Mouse (Mus musculus) cerebellum, adult 2 months (tissue): Measurements from ENCODE around the gene Zfhx2. TPM values are rescaled to one million over a fixed set of nuclear protein-coding genes. Genes with fewer than 3 reads are reported as not detected.

Source experiments
- DNase-seq, 2 experiments: peaks; one replicate each; pipeline ENCODE4 v3.0.0; 2021
- H3K27ac ChIP-seq: fragments of 200-500 bp; 2 replicates; pipeline ENCODE4 v1.5.1; 2012; ENCODE audit warnings: low read length, control low read depth, inconsistent platforms; ENCODE audit not compliant: insufficient read depth
- H3K27me3 ChIP-seq: fragments of 200-500 bp; 2 replicates; pipeline ENCODE4 v1.6.1; 2012; ENCODE audit warnings: inconsistent platforms, mild to moderate bottlenecking, low read length, moderate library complexity; ENCODE audit not compliant: control insufficient read depth, insufficient read depth
- H3K4me1 ChIP-seq: fragments of 200-500 bp; 2 replicates; pipeline ENCODE4 v1.6.1; 2011; ENCODE audit warnings: low read length; ENCODE audit not compliant: control insufficient read depth, insufficient read depth
- H3K4me3 ChIP-seq: fragments of 200-500 bp; replicated peaks from 2 replicates; pipeline ENCODE3; 2011; ENCODE audit warnings: mild to moderate bottlenecking, low read depth, low read length, control low read depth; ENCODE audit not compliant: insufficient read depth
- CTCF ChIP-seq: fragments of 200-500 bp; IDR thresholded peaks from 2 replicates; pipeline ENCODE4 v1.5.1; 2011; ENCODE audit warnings: low read depth, mild to moderate bottlenecking, control low read depth, low read length, moderate library complexity, borderline replicate concordance; ENCODE audit not compliant: insufficient read depth
- POLR2A ChIP-seq: fragments of 200-500 bp; IDR thresholded peaks from 2 replicates; pipeline ENCODE4 v1.6.1; 2011; ENCODE audit warnings: low read length, control low read depth, borderline replicate concordance; ENCODE audit not compliant: insufficient read depth
- WGBS: fragments of 180-500 bp; shearing (Covaris S2); methylation state at CpG from one replicate; pipeline ENCODE4 v1.1.7; 2018; 5-methylcytosine and 5-hydroxymethylcytosine counted together
- polyA plus RNA-seq: library from polyadenylated mRNA; depleted of rRNA; stranded (reverse); fragments of >200 nt; gene quantifications from 2 replicates; pipeline ENCODE4 v1.2.3, GENCODE M21; 2012

The Zfhx2 gene
- polyA plus RNA-seq, 1 experiment, result 10.7 TPM

DNA sequence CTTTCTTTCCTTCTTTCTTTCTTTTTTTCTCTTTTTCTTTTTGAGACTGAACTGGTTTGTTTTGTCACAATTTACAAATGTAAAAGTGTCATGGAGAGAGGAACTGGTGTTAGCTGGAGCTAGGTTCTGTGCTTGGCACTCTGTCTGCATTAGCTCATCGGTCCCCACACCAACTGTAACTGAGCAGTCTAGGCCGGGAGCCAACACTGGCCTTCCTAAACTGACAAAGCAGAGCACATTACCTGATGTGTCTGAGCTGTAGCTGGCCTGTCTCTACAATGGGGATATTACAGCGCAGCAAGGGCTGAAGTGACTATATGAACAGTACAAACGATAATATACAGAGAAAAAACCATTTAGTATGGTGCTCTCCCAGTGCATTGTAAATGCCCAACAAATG is 26.7 kb upstream of the Zfhx2 start:
- Histone ChIP-seq H3K27me3 (no peaks in the 10 kb centered on the region), H3K4me3 (no peak overlapping the region), H3K4me1 (peaks cover 20% of the 10 kb centered on the region), H3K27ac (no peak overlapping the region; the same call in 1 of the 2 replicates)
- peak; percentile 90 to 94 for DNase-seq
- TF ChIP-seq CTCF (no peak), POLR2A (no peak)
- WGBS, result 12% methylated on average over 4 of the region's 4 CpGs

DNA sequence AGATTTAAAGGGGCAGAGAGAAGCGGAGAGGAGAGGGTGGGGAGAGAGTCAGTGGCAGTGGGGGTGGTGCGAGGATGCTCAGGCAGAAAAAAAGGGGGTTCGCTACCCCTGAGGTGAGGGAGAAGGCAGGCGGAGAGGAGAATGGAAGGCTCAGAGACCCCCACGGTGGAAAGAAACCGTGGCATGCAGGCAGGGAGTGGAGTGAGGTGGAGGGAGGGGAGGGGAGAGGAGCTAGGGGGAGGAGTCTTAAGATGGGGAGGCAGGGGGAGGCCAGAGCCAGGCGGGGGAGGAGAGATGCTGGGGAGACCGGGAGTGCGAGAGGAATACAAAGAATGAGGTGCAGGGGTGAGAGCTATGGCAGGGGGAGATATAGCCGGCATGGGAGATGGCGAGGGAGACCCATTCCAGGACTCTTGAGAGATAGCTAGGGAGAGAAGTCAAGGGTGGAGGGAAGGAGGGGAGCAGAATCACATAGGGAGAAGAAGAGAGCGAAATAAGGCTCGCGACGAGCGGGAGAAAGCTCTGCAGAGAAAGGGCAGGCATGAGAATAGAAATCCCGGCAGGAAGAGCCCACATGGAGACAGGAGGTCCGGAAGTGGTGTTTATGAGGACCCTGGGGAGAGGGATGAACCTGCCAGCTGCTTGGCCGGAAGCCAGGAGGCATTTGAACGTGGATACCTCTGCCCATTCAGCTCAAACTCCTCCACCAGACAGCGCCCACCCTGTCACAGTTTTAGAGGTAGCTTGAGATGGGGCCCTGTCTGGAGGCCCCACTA is 24.5 kb upstream of the Zfhx2 start, which contains the start of gene Jph4:
Gene Jph4, minus strand, starts transcription at position 511 of the 776 bp plus-strand sequence.
- peak within 1 kb of the TSS; percentile 99 for H3K27ac ChIP-seq
- WGBS, result 3% methylated on average over 21 of the region's 21 CpGs
- peak within 1 kb of the TSS; percentile 99 for H3K4me3 ChIP-seq

DNA sequence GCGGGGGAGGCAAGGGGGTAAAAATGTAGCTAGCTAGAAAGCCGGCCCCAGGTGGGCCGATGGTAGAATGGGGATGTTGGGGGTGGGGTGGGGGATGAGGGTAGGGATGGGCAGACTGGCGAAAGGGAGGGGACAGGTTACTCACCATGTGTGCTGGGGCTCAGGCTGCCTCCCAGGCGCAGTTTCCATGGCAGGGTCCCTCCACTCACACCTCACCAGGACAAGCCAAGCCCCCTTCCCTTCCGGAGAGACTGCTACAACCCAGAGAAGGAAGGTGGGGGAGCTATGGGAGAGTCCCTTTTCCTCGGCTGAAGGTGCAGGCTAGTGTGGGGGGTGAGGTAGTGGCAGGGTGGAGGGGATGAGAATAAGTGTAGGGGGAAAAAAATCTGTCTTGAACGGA is 23.7 kb upstream of the Zfhx2 start:
- Histone ChIP-seq H3K4me3 (peak overlapping the region; percentile 99), H3K27ac (peak overlapping the region; percentile 98), H3K4me1 (peaks cover 35% of the 10 kb centered on the region), H3K27me3 (no peaks in the 10 kb centered on the region)
- peak; percentile 61 to 69 for DNase-seq
- no peak for TF ChIP-seq POLR2A
- TF ChIP-seq CTCF, result no peak
- WGBS, result under 1% methylated on average over 8 of the region's 8 CpGs

More for the DNA sequence above, 24.5 kb upstream of the Zfhx2 start, which contains the start of gene Jph4:
- peak; percentile 88 for DNase-seq
- Histone ChIP-seq H3K4me1 (peaks cover 34% of the 10 kb centered on the region), H3K27me3 (no peaks in the 10 kb centered on the region)
- 0 out of 2 replicates have a peak, but pooled peaks have one; percentile 0 for TF ChIP-seq CTCF
- peak; percentile 90; the same call in 1 of the 2 replicates for TF ChIP-seq POLR2A

DNA sequence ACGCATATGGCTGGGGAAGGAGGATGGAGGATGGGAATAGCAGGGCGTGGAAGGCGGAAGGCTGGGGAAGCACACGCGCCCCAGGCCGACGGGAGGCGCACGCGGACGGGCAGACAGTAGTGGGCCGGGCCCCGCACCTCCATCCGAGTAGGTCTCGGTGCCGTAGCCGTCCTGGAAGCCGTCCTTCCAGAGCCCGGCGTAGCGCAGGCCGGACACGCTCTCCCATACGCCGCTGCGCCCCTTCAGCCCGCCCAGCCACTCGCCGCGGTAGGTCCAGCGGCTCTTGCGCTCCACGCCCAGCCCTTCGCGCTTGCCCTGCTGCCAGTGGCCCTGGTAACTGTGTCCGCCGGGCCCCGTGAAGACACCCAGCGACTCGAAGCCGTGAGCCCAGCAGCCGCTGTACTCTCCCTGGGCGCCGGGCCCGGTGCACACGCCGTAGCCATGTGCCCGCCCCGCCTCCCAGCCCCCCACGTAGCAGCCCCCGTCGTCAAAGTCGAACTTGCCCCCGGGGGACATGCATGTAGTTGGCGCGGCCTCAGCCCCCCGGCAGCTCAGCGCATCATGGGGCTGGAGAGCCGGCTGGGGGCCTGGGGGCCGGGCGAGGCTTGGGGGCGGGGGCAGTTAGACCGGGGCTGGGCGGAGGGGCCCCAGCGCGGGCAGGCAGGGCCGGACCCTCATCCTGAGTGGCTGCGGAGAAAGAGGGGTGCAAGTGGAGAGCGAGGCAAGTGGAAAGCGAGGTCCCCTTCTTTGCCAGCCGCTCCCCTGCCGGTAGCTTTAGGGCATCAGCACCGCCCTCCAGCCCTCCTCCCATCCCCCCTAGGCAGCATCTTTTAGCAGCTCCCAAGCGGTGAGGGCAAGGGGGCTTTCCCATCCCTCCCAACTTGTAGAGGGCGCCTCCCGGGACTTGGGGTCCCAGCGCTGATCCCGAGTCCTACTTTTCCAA is 22.9 kb upstream of the Zfhx2 start:
- Histone ChIP-seq H3K4me3 (peak overlapping the region; percentile 99), H3K4me1 (peaks cover 40% of the 10 kb centered on the region), H3K27ac (peak overlapping the region; percentile 98), H3K27me3 (no peaks in the 10 kb centered on the region)
- TF ChIP-seq CTCF (peak; percentile 39; the same call in 1 of the 2 replicates), POLR2A (0 out of 2 replicates have a peak, but pooled peaks have one; percentile 9)
- WGBS, result under 1% methylated on average over 76 of the region's 78 CpGs
- peak; percentile 84 to 85 for DNase-seq

DNA sequence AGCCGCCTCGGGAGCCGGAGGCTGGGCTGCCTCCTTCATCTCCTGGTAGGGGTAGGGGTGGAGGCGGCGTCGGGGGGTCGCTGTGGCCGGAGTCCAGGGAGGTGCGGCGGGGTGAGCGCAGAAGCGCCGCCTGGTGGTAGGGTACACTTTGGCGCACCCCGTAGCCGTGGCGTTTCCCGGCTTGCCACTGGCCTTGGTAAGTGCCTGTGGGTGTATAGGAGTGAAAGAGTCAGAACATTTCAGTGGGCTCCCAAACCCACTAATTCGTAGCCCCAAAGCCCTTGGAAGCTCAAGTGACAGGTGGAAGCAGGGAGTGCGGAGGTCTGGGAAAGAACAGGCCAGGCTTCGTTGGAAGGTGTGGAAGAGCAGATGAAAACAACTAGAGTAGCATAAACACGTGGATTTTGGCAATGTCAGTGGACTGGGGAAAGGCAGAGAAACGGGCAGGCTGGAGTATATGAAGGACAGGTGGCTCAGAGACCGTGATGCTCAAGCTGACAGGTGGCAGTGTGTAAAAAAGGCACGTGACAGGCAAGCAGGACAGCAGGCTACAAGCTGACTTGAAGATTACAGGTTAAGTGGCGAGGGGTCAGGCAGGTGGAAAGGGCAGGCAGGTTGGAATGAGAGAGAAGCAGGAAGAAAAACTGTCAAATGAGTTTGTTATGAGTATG is 22.0 kb upstream of the Zfhx2 start:
- peaks cover 46% of the 10 kb centered on the region for H3K4me1 ChIP-seq
- peak; percentile 75 to 82 for DNase-seq
- TF ChIP-seq CTCF (peak; percentile 38; the same call in 1 of the 2 replicates), POLR2A (peak; percentile 27; the same call in 1 of the 2 replicates)

DNA sequence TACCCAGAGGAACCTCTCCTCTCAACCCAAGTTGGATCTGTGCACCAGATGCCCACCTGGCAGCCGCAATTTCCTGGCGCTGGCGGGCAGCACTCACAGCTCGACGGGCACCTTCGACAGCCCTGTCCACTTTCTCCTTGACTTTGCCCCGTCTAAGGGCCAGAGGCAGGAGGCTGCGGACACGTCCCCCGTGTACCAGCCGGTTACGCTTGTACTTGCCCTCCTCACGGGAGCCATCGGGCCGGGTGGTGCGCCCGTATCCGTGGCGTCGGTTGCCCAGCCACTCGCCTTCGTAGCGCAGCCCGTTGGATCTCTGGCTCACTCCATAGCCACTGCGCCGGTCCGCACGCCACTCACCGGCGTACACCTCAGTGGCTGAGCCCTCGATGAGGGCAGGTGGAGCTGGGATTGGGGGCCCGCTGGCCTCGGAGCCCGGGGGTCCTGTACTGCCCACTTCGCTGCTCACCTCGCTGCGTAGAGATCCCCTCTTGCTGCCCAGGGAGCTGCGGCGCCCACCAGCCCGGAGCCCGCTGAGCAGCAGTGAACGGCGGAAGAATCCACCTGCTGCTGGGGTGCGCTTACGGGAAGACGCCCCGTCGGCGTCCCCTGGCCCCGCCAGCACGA is 21.3 kb upstream of the Zfhx2 start:
- H3K27ac ChIP-seq, result peak overlapping the region; percentile 70
- peak; percentile 51 to 64 for DNase-seq
- no peak for TF ChIP-seq CTCF

More for the DNA sequence above, 22.0 kb upstream of the Zfhx2 start:
- H3K27me3 ChIP-seq, result no peaks in the 10 kb centered on the region
- H3K27ac ChIP-seq, result peak overlapping the region; percentile 70
- peak overlapping the region; percentile 99 for H3K4me3 ChIP-seq
- 7% methylated on average over 26 of the region's 26 CpGs for WGBS

More for the DNA sequence above, 21.3 kb upstream of the Zfhx2 start:
- Histone ChIP-seq H3K27me3 (no peaks in the 10 kb centered on the region), H3K4me1 (peaks cover 47% of the 10 kb centered on the region), H3K4me3 (peak overlapping the region; percentile 11)
- WGBS, result 49% methylated on average over 51 of the region's 51 CpGs
